Mouse (Mus musculus): Measurements from ENCODE around the gene Mmp24. TPM values are rescaled to one million over a fixed set of nuclear protein-coding genes. Genes with fewer than 3 reads are reported as not detected.
"Not testable (repeated sequence)": the region's sequence is repeated elsewhere in the genome, so short reads cannot be mapped to it uniquely, and the experiment has no call there.

Gene Mmp24
- 10 to 100 TPM; 42.0 to 46.5 TPM for total RNA-seq (2021)

- no peak for DNase-seq
Measured at GRCm38 (mm10) chr2:155774927-155775684, at the start of gene Mmp24. Gene Mmp24, plus strand, starts transcription at chr2:155775342.

- no peak for DNase-seq
Measured at GRCm38 (mm10) chr2:155726302-155726701, 48.8 kb upstream of the Mmp24 start.

- DNase-seq = no peak
Measured at GRCm38 (mm10) chr2:155727764-155728395, 47.3 kb upstream of the Mmp24 start.

- no peak for DNase-seq
Measured at GRCm38 (mm10) chr2:155728742-155729141, 46.4 kb upstream of the Mmp24 start.

GRCm38 (mm10) chr2:155729158-155729645, 45.9 kb upstream of the Mmp24 start, which contains the start of gene Edem2:
Gene Edem2, minus strand, starts transcription at chr2:155729475.
- peak; percentile 91 to 92 for DNase-seq

- no peak for DNase-seq
Measured at GRCm38 (mm10) chr2:155735080-155735479, 40.1 kb upstream of the Mmp24 start.

- not testable (repeated sequence) for DNase-seq
Measured at GRCm38 (mm10) chr2:155735766-155736165, 39.4 kb upstream of the Mmp24 start, which contains the start of gene Gm17581. Gene Gm17581, minus strand, starts transcription at chr2:155735866.

GRCm38 (mm10) chr2:155736936-155737335, 38.2 kb upstream of the Mmp24 start:
- DNase-seq = no peak

GRCm38 (mm10) chr2:155737803-155738202, 37.3 kb upstream of the Mmp24 start:
- DNase-seq = no peak

GRCm38 (mm10) chr2:155742211-155742610, 32.9 kb upstream of the Mmp24 start:
- no peak for DNase-seq

GRCm38 (mm10) chr2:155742931-155743337, 32.2 kb upstream of the Mmp24 start:
- no peak for DNase-seq

- no peak for DNase-seq
Measured at GRCm38 (mm10) chr2:155743351-155743750, 31.8 kb upstream of the Mmp24 start.

- no peak for DNase-seq
Measured at GRCm38 (mm10) chr2:155745487-155745886, 29.7 kb upstream of the Mmp24 start.

- no peak for DNase-seq
Measured at GRCm38 (mm10) chr2:155749394-155749793, 25.7 kb upstream of the Mmp24 start.

GRCm38 (mm10) chr2:155751014-155751786, 23.9 kb upstream of the Mmp24 start, which contains the start of gene Procr:
Gene Procr, plus strand, starts transcription at chr2:155751117.
- no peak for DNase-seq

GRCm38 (mm10) chr2:155755746-155756145, 19.4 kb upstream of the Mmp24 start:
- no peak for DNase-seq

- no peak for DNase-seq
Measured at GRCm38 (mm10) chr2:155756855-155757566, 18.1 kb upstream of the Mmp24 start.

- peak in 1 of 2 experiments; percentile 49 for DNase-seq
Measured at GRCm38 (mm10) chr2:155764679-155765418, 10.3 kb upstream of the Mmp24 start.

- DNase-seq = no peak
Measured at GRCm38 (mm10) chr2:155773664-155774063, 1.5 kb upstream of the Mmp24 start.

GRCm38 (mm10) chr2:155774261-155774926, 748 bp upstream of the Mmp24 start:
- no peak for DNase-seq

Data from layer of hippocampus, postnatal 36 days (tissue).